Mouse (Mus musculus): ENCODE measurements around the gene Prkag2. TPM values are rescaled to one million over a fixed set of nuclear protein-coding genes. Genes with fewer than 3 reads are reported as not detected.

Gene Prkag2
- polyA plus RNA-seq, 1 experiment from 2014 or later = 74.5 TPM

GRCm38 (mm10) chr5:25038827-25039226 is 61.6 kb downstream of the Prkag2 start:
- Histone ChIP-seq H3K9me3 (no peaks in the 10 kb centered on the region), H3K36me3 (no peaks in the 10 kb centered on the region), H3K4me3 (replicated peaks) (no peak overlapping the region), H3K4me1 (replicated peaks) (no peaks in the 10 kb centered on the region), H3K9ac (replicated peaks) (no peak overlapping the region), H3K27me3 (no peaks in the 10 kb centered on the region), H3K4me2 (replicated peaks) (no peak overlapping the region), H3K27ac (no peak overlapping the region)
- no peak for ATAC-seq
- WGBS = 96% methylated on average over 2 of the region's 2 CpGs

DNA sequence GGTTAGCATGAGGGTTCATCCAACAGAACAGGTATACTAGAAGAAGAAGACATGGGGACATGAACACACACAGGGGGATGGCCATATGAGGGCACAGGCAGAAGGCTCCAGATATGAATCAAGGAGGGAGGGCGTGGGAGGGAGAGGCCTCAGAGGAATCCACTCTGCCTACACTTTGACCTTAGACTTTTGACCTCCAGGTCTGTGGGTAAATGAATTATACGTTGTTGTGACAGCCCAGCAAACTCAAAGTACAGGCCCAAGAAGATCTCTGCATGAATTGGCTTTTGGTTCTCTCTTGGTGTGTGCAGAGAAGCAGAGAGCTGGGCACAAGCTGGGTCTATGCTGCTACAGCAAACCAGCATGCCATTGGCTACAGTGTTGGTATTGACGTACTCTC is 65.1 kb downstream of the Prkag2 start:
- H3K27me3 ChIP-seq = no peaks in the 10 kb centered on the region
- no peak overlapping the region for H3K27ac ChIP-seq
- 81% methylated on average over 3 of the region's 3 CpGs for WGBS
- H3K4me1 ChIP-seq (replicated peaks) = no peaks in the 10 kb centered on the region
- H3K36me3 ChIP-seq = no peaks in the 10 kb centered on the region
- H3K4me2 ChIP-seq (replicated peaks) = no peak overlapping the region
- no peak overlapping the region for H3K9ac ChIP-seq (replicated peaks)
- no peaks in the 10 kb centered on the region for H3K9me3 ChIP-seq
- ATAC-seq = no peak
- no peak overlapping the region for H3K4me3 ChIP-seq (replicated peaks)

- Histone ChIP-seq H3K4me2 (replicated peaks) (no peak overlapping the region), H3K9me3 (no peaks in the 10 kb centered on the region), H3K36me3 (no peaks in the 10 kb centered on the region), H3K4me3 (replicated peaks) (no peak overlapping the region), H3K27me3 (no peaks in the 10 kb centered on the region), H3K9ac (replicated peaks) (no peak overlapping the region), H3K27ac (no peak overlapping the region), H3K4me1 (replicated peaks) (no peaks in the 10 kb centered on the region)
- 84% methylated on average over 4 of the region's 4 CpGs for WGBS
- no peak for ATAC-seq
Measured at GRCm38 (mm10) chr5:25031456-25031856, 69.0 kb downstream of the Prkag2 start.

DNA sequence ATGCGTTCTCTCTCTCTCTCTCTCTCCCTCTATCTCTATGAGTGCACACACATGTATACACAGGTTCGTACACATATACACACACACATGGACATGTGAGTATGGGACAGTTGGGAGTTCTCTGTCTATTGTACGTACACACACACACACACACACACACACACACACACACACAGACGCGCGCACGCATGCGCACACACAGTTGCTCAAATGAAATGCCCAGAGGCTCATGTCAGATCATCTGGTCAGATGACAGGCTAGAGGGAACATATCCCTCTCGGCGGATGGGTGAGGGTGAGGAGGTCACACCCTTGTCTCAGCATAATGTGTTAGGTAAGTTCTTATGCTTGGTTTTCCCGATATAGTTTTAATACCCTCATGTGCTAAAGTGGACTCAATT is 69.4 kb downstream of the Prkag2 start:
- ATAC-seq = no peak
- H3K27me3 ChIP-seq = no peaks in the 10 kb centered on the region
- H3K9ac ChIP-seq (replicated peaks) = no peak overlapping the region
- no peak overlapping the region for H3K4me2 ChIP-seq (replicated peaks)
- H3K4me1 ChIP-seq (replicated peaks) = no peaks in the 10 kb centered on the region
- H3K9me3 ChIP-seq = no peaks in the 10 kb centered on the region
- H3K27ac ChIP-seq = no peak overlapping the region
- no peak overlapping the region for H3K4me3 ChIP-seq (replicated peaks)
- 90% methylated on average over 11 of the region's 11 CpGs for WGBS
- no peaks in the 10 kb centered on the region for H3K36me3 ChIP-seq

DNA sequence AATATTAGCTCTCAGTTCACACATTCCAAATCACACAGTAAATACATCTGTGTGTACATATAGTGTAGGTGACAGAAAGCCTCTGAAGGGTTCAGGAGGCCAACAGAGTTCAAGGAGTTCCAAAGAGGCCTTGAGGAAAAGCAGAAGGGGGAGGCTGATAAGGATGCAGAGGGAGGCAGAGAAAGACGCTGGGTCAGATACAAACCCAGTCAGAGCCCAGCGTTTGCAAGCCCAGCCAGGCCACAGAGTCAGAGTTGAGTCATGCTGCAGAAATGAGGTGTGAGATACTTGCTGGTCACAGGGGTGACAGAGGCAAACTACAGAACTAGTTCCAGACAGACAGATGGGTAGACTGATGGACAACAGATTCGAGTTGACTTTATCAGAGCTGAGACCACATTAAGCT is 70.2 kb downstream of the Prkag2 start:
- no peaks in the 10 kb centered on the region for H3K27me3 ChIP-seq
- WGBS = 82% methylated on average over 3 of the region's 3 CpGs
- no peaks in the 10 kb centered on the region for H3K4me1 ChIP-seq (replicated peaks)
- H3K9ac ChIP-seq (replicated peaks) = no peak overlapping the region
- no peak overlapping the region for H3K4me3 ChIP-seq (replicated peaks)
- no peaks in the 10 kb centered on the region for H3K36me3 ChIP-seq
- no peak overlapping the region for H3K4me2 ChIP-seq (replicated peaks)
- no peaks in the 10 kb centered on the region for H3K9me3 ChIP-seq
- no peak overlapping the region for H3K27ac ChIP-seq
- ATAC-seq = no peak

DNA sequence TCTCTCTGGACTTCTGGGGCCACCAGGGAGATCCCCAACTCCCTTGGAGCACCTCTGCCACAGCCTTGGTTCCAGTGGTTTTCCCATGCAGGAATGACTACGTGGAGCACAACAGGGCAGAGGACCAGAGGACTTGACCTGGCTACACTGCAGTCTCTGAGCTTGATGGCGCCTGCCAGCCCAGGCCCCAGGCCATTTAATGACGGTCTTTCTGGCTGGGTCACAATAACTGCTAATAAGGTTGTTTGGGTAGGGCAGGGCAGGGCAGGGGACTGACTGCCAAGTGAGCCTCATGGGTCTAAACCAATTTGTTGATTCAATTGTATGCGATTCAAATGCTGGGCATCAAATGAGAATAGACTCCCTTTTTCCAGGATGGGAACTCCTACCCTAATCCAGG is 72.8 kb downstream of the Prkag2 start:
- 73% methylated on average over 4 of the region's 4 CpGs for WGBS
- H3K4me1 ChIP-seq (replicated peaks) = no peaks in the 10 kb centered on the region
- ATAC-seq = no peak

DNA sequence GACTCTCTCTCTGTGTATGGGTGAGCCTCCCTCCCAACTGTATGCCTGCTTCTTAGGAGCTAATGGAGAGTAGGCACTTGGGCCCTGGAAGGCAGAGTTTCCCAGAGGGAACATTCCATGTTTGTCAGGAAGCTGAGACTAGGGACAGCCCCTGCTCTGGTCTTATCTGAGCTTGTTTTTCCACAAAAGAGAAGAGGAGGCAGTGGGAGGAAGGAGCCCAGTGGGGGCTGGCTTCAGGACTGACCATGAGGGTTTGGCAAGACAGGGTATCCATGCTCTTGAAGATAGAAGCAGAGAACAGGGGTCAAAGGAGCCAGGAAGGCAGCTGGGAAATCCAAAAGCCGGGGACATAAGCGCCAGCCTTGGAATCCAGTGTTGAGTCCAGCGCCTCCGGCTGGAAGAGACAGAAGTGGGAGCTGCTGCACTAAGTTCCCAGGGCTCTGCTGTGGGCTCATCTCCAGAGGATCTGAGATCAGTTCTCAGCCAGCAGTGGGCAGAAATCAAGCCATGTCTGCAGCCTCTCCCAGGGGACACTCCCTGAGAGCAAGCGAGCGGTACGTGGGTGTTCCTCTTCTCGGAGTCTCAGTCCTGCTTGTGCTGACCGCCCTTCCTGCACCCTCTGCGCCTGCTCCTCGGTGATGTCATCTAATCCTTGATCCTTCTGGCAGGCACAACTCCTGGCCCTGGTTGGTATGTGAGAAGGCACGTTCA is 75.0 kb downstream of the Prkag2 start:
- Histone ChIP-seq H3K4me2 (replicated peaks) (no peak overlapping the region), H3K27me3 (no peaks in the 10 kb centered on the region), H3K27ac (no peak overlapping the region), H3K4me3 (replicated peaks) (no peak overlapping the region), H3K9ac (replicated peaks) (no peak overlapping the region), H3K36me3 (no peaks in the 10 kb centered on the region), H3K9me3 (no peaks in the 10 kb centered on the region), H3K4me1 (replicated peaks) (no peaks in the 10 kb centered on the region)
- WGBS = 72% methylated on average over 12 of the region's 12 CpGs
- no peak for ATAC-seq

More for the DNA sequence above, 72.8 kb downstream of the Prkag2 start:
- Histone ChIP-seq H3K27me3 (no peaks in the 10 kb centered on the region), H3K4me2 (replicated peaks) (no peak overlapping the region), H3K27ac (no peak overlapping the region), H3K36me3 (no peaks in the 10 kb centered on the region), H3K4me3 (replicated peaks) (no peak overlapping the region), H3K9ac (replicated peaks) (no peak overlapping the region), H3K9me3 (no peaks in the 10 kb centered on the region)

DNA sequence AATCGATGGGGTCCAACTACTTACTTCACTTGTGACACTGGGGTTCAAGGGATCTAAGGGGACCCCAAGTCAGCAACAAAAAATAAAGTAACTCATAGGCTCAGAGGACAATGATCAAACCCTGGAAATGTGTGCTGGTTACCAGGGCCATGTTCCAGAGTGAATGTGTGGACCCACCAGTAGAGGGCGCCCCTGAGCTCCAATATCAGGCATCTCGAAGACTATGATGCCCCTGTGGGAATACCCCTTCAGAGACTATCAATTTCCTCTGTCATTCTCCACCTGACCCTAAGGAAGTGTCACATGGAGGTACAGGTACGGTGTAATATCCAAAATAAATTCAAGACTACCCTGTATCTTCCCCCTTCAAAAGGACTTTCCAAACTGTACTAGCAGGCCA is 77.5 kb downstream of the Prkag2 start:
- Histone ChIP-seq H3K4me1 (replicated peaks) (no peaks in the 10 kb centered on the region), H3K4me3 (replicated peaks) (no peak overlapping the region), H3K4me2 (replicated peaks) (no peak overlapping the region), H3K36me3 (no peaks in the 10 kb centered on the region), H3K27me3 (no peaks in the 10 kb centered on the region), H3K27ac (no peak overlapping the region), H3K9me3 (no peaks in the 10 kb centered on the region), H3K9ac (replicated peaks) (no peak overlapping the region)
- WGBS = 52% methylated on average over 4 of the region's 4 CpGs
- no peak for ATAC-seq

DNA sequence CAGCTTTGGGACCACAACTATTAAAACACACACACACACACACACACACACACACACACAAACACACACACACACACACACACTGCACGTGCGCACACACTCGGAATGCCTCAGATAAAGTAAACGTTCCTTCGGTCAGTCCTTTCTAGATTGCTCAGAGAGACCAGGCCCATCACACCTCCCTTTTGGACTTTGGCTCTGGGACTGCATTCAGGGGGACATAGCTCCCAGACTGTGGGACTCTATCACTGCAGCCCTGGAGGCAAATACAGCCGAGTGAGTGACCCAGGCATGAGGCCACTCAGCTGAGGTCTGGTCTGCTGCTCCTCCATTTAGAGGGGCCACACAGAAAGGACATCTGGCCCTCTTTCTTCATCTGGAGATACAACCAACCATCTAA is 81.2 kb downstream of the Prkag2 start:
- Histone ChIP-seq H3K4me2 (replicated peaks) (no peak overlapping the region), H3K9me3 (no peaks in the 10 kb centered on the region), H3K9ac (replicated peaks) (no peak overlapping the region), H3K4me1 (replicated peaks) (no peaks in the 10 kb centered on the region), H3K27ac (no peak overlapping the region), H3K36me3 (no peaks in the 10 kb centered on the region), H3K4me3 (replicated peaks) (no peak overlapping the region), H3K27me3 (no peaks in the 10 kb centered on the region)
- no peak for ATAC-seq
- 86% methylated on average over 6 of the region's 6 CpGs for WGBS

DNA sequence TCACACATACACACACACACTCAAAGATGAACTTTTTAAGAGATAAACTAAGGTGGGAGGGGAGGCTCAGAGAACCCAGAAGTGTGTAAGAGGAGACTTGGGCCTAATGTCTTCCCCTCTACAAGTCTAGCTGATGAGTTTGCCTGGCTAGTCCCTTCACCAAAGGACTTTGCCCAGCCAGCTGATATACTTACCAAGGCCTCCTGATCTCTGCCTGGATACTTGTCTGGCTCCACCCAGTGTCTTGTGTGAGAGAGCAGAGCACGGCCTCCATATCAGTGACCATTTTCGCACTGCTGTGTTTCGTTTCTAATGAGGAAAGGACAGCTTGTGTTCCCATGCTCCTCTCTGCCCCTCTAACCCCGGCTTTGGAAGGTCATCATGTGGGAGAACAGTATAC is 88.3 kb downstream of the Prkag2 start:
- 87% methylated on average over 4 of the region's 4 CpGs for WGBS
- no peak for ATAC-seq
- Histone ChIP-seq H3K36me3 (no peaks in the 10 kb centered on the region), H3K27ac (no peak overlapping the region), H3K9ac (replicated peaks) (no peak overlapping the region), H3K4me1 (replicated peaks) (peaks cover 17% of the 10 kb centered on the region), H3K4me3 (replicated peaks) (no peak overlapping the region), H3K27me3 (peaks cover 5% of the 10 kb centered on the region; the same call in 1 of the 2 replicates), H3K9me3 (no peaks in the 10 kb centered on the region), H3K4me2 (replicated peaks) (no peak overlapping the region)

DNA sequence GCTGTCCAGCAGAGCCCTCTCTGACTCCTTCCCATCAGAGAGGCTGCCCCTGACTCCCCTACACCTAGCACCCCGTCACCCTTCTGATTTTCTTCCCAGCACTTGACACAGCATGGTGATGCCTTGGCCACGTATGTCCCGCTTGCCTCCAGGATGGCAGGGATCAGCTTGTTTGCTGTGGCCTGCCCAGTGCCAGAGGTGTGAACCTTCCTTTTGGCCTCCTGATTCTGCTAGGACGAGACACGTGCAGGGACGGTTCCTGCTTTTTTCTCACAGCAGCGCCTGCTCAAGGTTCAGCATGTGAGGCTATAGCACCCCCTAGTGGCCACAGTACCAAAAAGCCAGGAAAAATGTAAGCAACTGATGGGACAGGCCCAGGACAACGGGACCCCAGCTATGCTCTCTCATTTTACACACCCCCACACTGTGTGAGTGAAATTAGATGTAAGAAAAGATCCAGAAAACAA is 89.4 kb downstream of the Prkag2 start:
- Histone ChIP-seq H3K9ac (replicated peaks) (no peak overlapping the region), H3K9me3 (no peaks in the 10 kb centered on the region), H3K27ac (no peak overlapping the region), H3K27me3 (peaks cover 5% of the 10 kb centered on the region; the same call in 1 of the 2 replicates), H3K4me3 (replicated peaks) (no peak overlapping the region), H3K36me3 (no peaks in the 10 kb centered on the region), H3K4me2 (replicated peaks) (peak overlapping the region; percentile 21; the same call in 1 of the 2 replicates), H3K4me1 (replicated peaks) (peaks cover 17% of the 10 kb centered on the region)
- peak; percentile 66 for ATAC-seq
- 10% methylated on average over 8 of the region's 8 CpGs for WGBS

- Histone ChIP-seq H3K9me3 (no peaks in the 10 kb centered on the region), H3K4me3 (replicated peaks) (no peak overlapping the region), H3K36me3 (no peaks in the 10 kb centered on the region), H3K27me3 (peaks cover 5% of the 10 kb centered on the region; the same call in 1 of the 2 replicates), H3K4me1 (replicated peaks) (peaks cover 17% of the 10 kb centered on the region), H3K4me2 (replicated peaks) (peak overlapping the region; percentile 31), H3K9ac (replicated peaks) (no peak overlapping the region), H3K27ac (no peak overlapping the region)
- 5% methylated on average over 9 of the region's 9 CpGs for WGBS
- peak; percentile 77 for ATAC-seq
Measured at GRCm38 (mm10) chr5:25010438-25010892, 90.0 kb downstream of the Prkag2 start.

GRCm38 (mm10) chr5:25009770-25010169 is 90.7 kb downstream of the Prkag2 start:
- no peak for ATAC-seq
- WGBS = 32% methylated on average over 3 of the region's 3 CpGs
- peaks cover 17% of the 10 kb centered on the region for H3K4me1 ChIP-seq (replicated peaks)
- H3K4me3 ChIP-seq (replicated peaks) = no peak overlapping the region
- no peak overlapping the region for H3K4me2 ChIP-seq (replicated peaks)
- no peaks in the 10 kb centered on the region for H3K36me3 ChIP-seq
- H3K27me3 ChIP-seq = peaks cover 5% of the 10 kb centered on the region; the same call in 1 of the 2 replicates
- no peak overlapping the region for H3K27ac ChIP-seq
- H3K9me3 ChIP-seq = no peaks in the 10 kb centered on the region
- H3K9ac ChIP-seq (replicated peaks) = no peak overlapping the region

All from midbrain, embryonic 13.5 days (tissue).